Mouse (Mus musculus) heart, adult 2 months (tissue): Measurements from ENCODE around the gene Fnip1. TPM values are rescaled to one million over a fixed set of nuclear protein-coding genes. Genes with fewer than 3 reads are reported as not detected.
A peak's percentile ranks its signal among the peaks of the same experiment; 100 is the strongest.

ENCODE experiments used
- DNase-seq, 2 experiments: peaks; one replicate each; pipeline ENCODE4 v3.0.0; 2021
- H3K27ac ChIP-seq: fragments of 200-600 bp; 2 replicates; pipeline ENCODE4 v1.8.1; 2022
- H3K27me3 ChIP-seq: fragments of 200-500 bp; 2 replicates; pipeline ENCODE4 v1.6.1; 2012; ENCODE audit warnings: mild to moderate bottlenecking, low read length, inconsistent platforms, mixed read lengths; ENCODE audit not compliant: control insufficient read depth, insufficient read depth
- H3K36me3 ChIP-seq: fragments of 200-500 bp; 2 replicates; pipeline ENCODE4 v1.6.1; 2012; ENCODE audit warnings: low read length, inconsistent platforms; ENCODE audit not compliant: control insufficient read depth, insufficient read depth
- H3K4me1 ChIP-seq: fragments of 200-500 bp; 2 replicates; pipeline ENCODE4 v1.6.1; 2011; ENCODE audit warnings: low read length; ENCODE audit not compliant: control insufficient read depth, insufficient read depth
- H3K4me3 ChIP-seq: fragments of 200-600 bp; 2 replicates; pipeline ENCODE4 v1.8.1; 2022
- H3K79me2 ChIP-seq: fragments of 200-500 bp; replicated peaks from 2 replicates; pipeline ENCODE4 v1.6.1; 2012; ENCODE audit warnings: mild to moderate bottlenecking, inconsistent platforms, low read length, moderate library complexity, mixed read lengths; ENCODE audit not compliant: control insufficient read depth, insufficient read depth
- H3K9ac ChIP-seq: fragments of 200-500 bp; 2 replicates; pipeline ENCODE4 v1.6.1; 2012; ENCODE audit warnings: low read depth, mild to moderate bottlenecking, control low read depth, inconsistent platforms, low read length, mixed read lengths
- CTCF ChIP-seq: fragments of 200-600 bp; IDR thresholded peaks from 2 replicates; pipeline ENCODE4 v1.8.1; 2022; ENCODE audit warnings: antibody characterized with exemption, mild to moderate bottlenecking, moderate library complexity
- EP300 ChIP-seq: fragments of 200-500 bp; IDR thresholded peaks from 2 replicates; pipeline ENCODE4 v1.6.1; 2011; ENCODE audit warnings: low read depth, low read length, control low read depth; ENCODE audit not compliant: insufficient read depth
- POLR2A ChIP-seq: fragments of 200-500 bp; IDR thresholded peaks from 2 replicates; pipeline ENCODE4 v1.6.1; 2011; ENCODE audit warnings: mild to moderate bottlenecking, low read depth, low read length, control low read depth; ENCODE audit not compliant: insufficient read depth
- WGBS: fragments of 180-500 bp; shearing (Covaris S2); methylation state at CpG from one replicate; pipeline ENCODE4 v1.1.7; 2018; 5-methylcytosine and 5-hydroxymethylcytosine counted together
- intact Hi-C: fragments of 180-260 bp; cut with DNase I; formaldehyde crosslinking; loops from one replicate; pipeline ENCODE4 v1.15.1; 2025
- polyA plus RNA-seq: library from polyadenylated mRNA; depleted of rRNA; stranded (reverse); fragments of >200 nt; gene quantifications from 2 replicates; pipeline ENCODE4 v1.2.3, GENCODE M21; 2012; rRNA removed
- total RNA-seq, 2 experiments: library from RNA; stranded (reverse); gene quantifications; 2 replicates each; pipeline ENCODE4 v1.2.3; 2021

Gene Fnip1
- total and polyA plus RNA-seq, 3 experiments, result 4.8 to 42.9 (median 30.4) TPM

- H3K4me3 ChIP-seq, result no peak overlapping the region
- no peaks in the 10 kb centered on the region for H3K27me3 ChIP-seq
- intact Hi-C loops, result loop anchor here (5.0 kb wide), 1 partner anchor 272 kb away; the partner anchor contains the start of gene Il3
- no peaks in the 10 kb centered on the region; the same call in none of the 2 replicates for H3K36me3 ChIP-seq
- DNase-seq, result no peak
- TF ChIP-seq CTCF, result no peak
- no peak for TF ChIP-seq POLR2A
- no peak for TF ChIP-seq EP300
- no peak overlapping the region for H3K9ac ChIP-seq
- H3K79me2 ChIP-seq, result peaks cover 3% of the 10 kb centered on the region; the same call in 1 of the 2 replicates
- WGBS, result 62% methylated on average over 2 of the region's 2 CpGs
- H3K4me1 ChIP-seq, result peaks cover 6% of the 10 kb centered on the region
- H3K27ac ChIP-seq, result no peak overlapping the region
Measured at GRCm38 (mm10) chr11:54539031-54539430, 101.0 kb downstream of the Fnip1 start.

DNA sequence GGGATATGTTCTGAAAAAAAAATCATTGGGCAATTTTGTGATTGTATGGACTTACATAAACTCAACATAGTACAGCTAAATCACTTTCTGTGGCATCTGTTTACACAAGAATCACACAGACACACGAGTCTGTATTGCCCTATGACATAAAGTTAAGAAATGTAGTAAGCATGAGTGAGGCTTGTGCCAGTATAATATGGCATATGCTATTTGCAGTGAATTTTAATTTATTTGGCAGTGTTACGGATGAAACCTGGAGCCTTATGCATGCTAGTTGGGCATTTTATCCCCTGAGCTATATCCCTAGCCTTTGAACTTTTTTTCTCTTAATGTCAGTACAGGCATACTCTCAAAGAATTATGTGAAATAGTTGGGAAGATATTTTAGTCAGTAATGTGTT is 101.5 kb downstream of the Fnip1 start:
- intact Hi-C loops, result loop anchor here (5.0 kb wide), 1 partner anchor 272 kb away; the partner anchor contains the start of gene Il3
- no peak for TF ChIP-seq POLR2A
- TF ChIP-seq EP300, result no peak
- TF ChIP-seq CTCF, result no peak
- whole genome bisulfite sequencing, result 82% methylated on average over 2 of the region's 2 CpGs
- no peak for DNase-seq
- Histone ChIP-seq H3K27ac (no peak overlapping the region), H3K4me1 (peaks cover 6% of the 10 kb centered on the region), H3K9ac (no peak overlapping the region), H3K36me3 (no peaks in the 10 kb centered on the region; the same call in none of the 2 replicates), H3K79me2 (peaks cover 3% of the 10 kb centered on the region; the same call in 1 of the 2 replicates), H3K4me3 (no peak overlapping the region), H3K27me3 (no peaks in the 10 kb centered on the region)

- H3K79me2 ChIP-seq, result peaks cover 3% of the 10 kb centered on the region; the same call in 1 of the 2 replicates
- no peak overlapping the region for H3K27ac ChIP-seq
- TF ChIP-seq POLR2A (no peak), EP300 (no peak), CTCF (no peak)
- intact Hi-C loops, result no loop called here
- no peak overlapping the region for H3K4me3 ChIP-seq
- no peaks in the 10 kb centered on the region; the same call in 1 of the 2 replicates for H3K36me3 ChIP-seq
- no peak for DNase-seq
- no peak overlapping the region for H3K9ac ChIP-seq
- no peaks in the 10 kb centered on the region for H3K27me3 ChIP-seq
- peaks cover 5% of the 10 kb centered on the region for H3K4me1 ChIP-seq
Measured at GRCm38 (mm10) chr11:54540328-54540727, 102.3 kb downstream of the Fnip1 start.

- H3K4me1 ChIP-seq, result peaks cover 4% of the 10 kb centered on the region
- intact Hi-C loops, result no loop called here
Measured at GRCm38 (mm10) chr11:54542414-54542813, 104.4 kb downstream of the Fnip1 start.

DNA sequence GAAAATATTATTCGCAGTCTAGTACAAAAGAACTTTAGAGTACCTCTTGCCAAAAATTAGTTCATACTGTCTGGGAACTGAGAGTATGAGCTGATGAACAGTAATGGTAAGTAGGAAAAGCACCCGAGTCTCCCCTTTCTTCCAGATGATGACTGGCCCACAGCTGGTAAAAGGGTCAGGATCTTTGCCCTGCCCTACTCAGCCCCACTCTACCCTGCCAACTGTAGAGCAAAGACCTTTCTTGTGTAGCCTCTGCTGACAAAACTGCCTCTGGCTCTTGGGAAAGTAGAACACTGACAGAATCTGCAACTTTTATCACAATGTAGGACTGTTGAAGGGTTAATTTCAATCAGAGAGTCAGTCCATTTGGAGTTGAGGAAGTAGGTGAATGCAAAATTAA is 117.0 kb downstream of the Fnip1 start:
- Histone ChIP-seq H3K27ac (no peak overlapping the region), H3K79me2 (no peaks in the 10 kb centered on the region), H3K9ac (no peak overlapping the region), H3K27me3 (no peaks in the 10 kb centered on the region), H3K4me3 (no peak overlapping the region), H3K36me3 (no peaks in the 10 kb centered on the region), H3K4me1 (no peaks in the 10 kb centered on the region)
- WGBS, result 88% methylated on average over 2 of the region's 2 CpGs
- intact Hi-C loops, result no loop called here
- no peak for TF ChIP-seq POLR2A
- no peak for TF ChIP-seq CTCF
- TF ChIP-seq EP300, result no peak
- DNase-seq, result no peak

More at GRCm38 (mm10) chr11:54542414-54542813, 104.4 kb downstream of the Fnip1 start:
- H3K27ac ChIP-seq, result no peak overlapping the region
- no peaks in the 10 kb centered on the region for H3K27me3 ChIP-seq
- H3K9ac ChIP-seq, result no peak overlapping the region
- peaks cover 2% of the 10 kb centered on the region; the same call in 1 of the 2 replicates for H3K79me2 ChIP-seq
- H3K4me3 ChIP-seq, result no peak overlapping the region
- H3K36me3 ChIP-seq, result peaks cover 4% of the 10 kb centered on the region
- no peak for DNase-seq
- TF ChIP-seq EP300, result no peak
- no peak for TF ChIP-seq POLR2A
- TF ChIP-seq CTCF, result no peak

GRCm38 (mm10) chr11:54562761-54563160 is 124.8 kb downstream of the Fnip1 start:
- Histone ChIP-seq H3K4me3 (no peak overlapping the region), H3K4me1 (no peaks in the 10 kb centered on the region), H3K9ac (no peak overlapping the region), H3K27ac (no peak overlapping the region), H3K36me3 (no peaks in the 10 kb centered on the region), H3K79me2 (no peaks in the 10 kb centered on the region), H3K27me3 (no peaks in the 10 kb centered on the region)
- 57% methylated on average over 5 of the region's 5 CpGs for WGBS
- peak in 1 of 2 experiments; percentile 13 for DNase-seq
- intact Hi-C loops, result no loop called here
- TF ChIP-seq EP300 (no peak), CTCF (peak; percentile 50), POLR2A (no peak)

Other genes with a start within 250 kb of the Fnip1 start
- not detected for gene Csf2, start 188.5 kb upstream of the Fnip1 start, total RNA-seq
- not detected in 2 replicates for gene Csf2, start 188.5 kb upstream of the Fnip1 start, polyA plus RNA-seq
- gene Il3, start 170.9 kb upstream of the Fnip1 start, total RNA-seq, result not detected
- not detected in 2 replicates for gene Il3, start 170.9 kb upstream of the Fnip1 start, polyA plus RNA-seq
- gene Acsl6, start 134.4 kb upstream of the Fnip1 start, total RNA-seq, result 1 to 10 TPM; 6.0 to 7.2 TPM
- gene Acsl6, start 134.4 kb upstream of the Fnip1 start, polyA plus RNA-seq, result 5.7 and 7.0 TPM in 2 replicates
- not detected for gene Meikin, start 67.5 kb upstream of the Fnip1 start, total RNA-seq
- gene Meikin, start 67.5 kb upstream of the Fnip1 start, polyA plus RNA-seq, result not detected in 2 replicates
- gene Rapgef6, start 84.6 kb downstream of the Fnip1 start, total RNA-seq, result 10 to 100 TPM; 14.6 to 15.9 TPM
- gene Rapgef6, start 84.6 kb downstream of the Fnip1 start, polyA plus RNA-seq, result 11.2 and 16.2 TPM in 2 replicates